Mouse (Mus musculus) regulatory T cell (primary cell): Measurements from ENCODE around the gene Arpc3.
"Not testable (repeated sequence)": the region's sequence is repeated elsewhere in the genome, so short reads cannot be mapped to it uniquely, and the experiment has no call there.

ENCODE experiments used
- in situ Hi-C: fragments of 300-600 bp; cut with MboI, MseI; formaldehyde crosslinking; loops from one replicate; pipeline ENCODE4 v1.15.1; 2025; ENCODE audit warnings: high pct_unique_total_duplicates

Arpc3 gene

GRCm38 (mm10) chr5:122397495-122397894, 5.8 kb downstream of the Arpc3 start:
- in situ Hi-C loops, result loop anchor here (5.0 kb wide), 1 partner anchor 230 kb away; no protein-coding TSS in a partner anchor

DNA sequence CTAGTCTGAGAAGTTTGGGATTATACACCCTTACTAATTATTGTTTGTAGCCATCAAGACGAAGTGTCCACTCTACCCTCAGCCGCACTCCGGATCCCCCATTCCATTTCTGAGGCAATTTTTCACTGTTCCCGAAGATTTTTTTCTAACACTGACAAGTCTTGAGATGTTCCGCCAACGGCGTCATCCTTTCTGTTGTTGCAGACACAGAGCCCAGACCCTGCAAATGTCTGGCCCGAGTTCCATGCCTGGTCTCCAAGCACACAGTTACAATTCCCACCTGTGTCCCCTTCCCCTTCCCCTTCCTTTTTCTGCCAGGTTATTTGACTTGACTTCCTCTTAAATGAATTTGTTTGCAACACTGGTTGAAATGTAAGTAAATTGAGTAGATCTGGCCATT, 8.2 kb downstream of the Arpc3 start:
- in situ Hi-C loops, result loop anchor here (5.0 kb wide), 1 partner anchor 227 kb away; no protein-coding TSS in a partner anchor

DNA sequence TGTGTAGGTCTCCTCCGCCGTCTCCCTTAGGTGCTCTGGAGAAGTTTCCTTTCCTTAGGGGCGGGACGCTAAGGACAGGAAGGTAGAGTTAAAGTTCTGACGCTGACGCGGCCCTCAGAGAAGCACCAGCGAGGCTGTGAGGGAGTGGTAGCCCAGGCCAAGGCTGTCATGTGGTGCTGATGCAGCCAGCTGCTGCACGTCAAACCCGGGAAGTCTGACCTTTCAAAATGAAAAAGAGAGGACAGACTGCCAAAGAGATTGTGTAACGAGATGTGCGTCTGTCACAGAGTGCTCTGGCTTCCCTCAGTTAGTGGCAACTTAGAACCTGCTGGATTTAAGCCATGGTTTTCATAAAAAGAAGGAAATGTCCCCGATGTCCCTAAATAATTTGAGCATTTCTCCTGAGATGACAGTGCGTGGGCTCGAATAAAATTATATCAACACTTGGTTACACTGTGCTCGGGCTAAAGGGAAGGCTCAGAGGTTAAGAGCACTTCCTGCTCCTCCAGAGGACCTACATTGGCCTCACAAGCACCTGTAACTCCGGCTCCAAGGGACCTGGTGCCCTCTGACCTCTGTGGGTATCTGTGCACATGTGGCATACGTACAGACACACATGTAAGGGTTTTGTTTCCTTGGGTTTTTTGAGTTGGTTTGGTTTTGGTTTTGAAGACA, 9.1 kb downstream of the Arpc3 start:
- in situ Hi-C loops, result no loop called here

DNA sequence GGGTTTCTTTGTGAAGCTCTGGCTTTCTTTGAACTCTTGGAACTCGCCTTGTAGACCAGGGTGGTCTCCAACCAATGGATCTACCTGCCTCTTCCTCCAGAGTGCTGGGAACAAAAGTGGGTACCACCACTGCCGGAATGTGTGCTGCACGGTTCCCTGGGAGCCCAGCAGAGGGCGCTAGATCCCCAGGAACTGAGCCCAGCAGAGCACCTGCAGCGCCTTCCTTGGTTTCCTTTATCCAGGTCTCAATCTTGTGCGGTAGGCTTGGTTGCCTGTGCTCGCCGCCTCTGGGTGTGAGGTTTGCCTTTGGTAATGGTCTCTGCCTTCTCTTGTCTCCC, 9.6 kb downstream of the Arpc3 start:
- in situ Hi-C loops, result no loop called here

DNA sequence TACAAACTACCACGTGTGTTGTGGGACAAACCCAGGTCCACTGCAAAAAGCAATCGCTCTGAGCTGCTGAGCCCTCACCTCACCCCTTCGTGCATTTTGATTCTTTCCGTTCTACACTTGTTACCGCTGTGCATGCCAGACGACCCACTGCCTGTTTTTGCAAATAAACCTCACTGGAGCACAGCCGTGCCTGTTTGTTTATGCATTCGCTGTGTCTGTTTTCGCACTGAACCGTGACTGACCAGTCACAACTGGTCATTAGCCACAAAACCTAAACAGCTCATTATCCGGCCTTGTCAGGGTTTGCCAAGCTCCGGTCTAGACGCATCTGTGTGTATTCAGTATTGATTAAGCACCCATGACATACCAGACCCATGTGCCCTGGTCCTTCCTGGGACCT, 10.5 kb downstream of the Arpc3 start:
- in situ Hi-C loops, result no loop called here

DNA sequence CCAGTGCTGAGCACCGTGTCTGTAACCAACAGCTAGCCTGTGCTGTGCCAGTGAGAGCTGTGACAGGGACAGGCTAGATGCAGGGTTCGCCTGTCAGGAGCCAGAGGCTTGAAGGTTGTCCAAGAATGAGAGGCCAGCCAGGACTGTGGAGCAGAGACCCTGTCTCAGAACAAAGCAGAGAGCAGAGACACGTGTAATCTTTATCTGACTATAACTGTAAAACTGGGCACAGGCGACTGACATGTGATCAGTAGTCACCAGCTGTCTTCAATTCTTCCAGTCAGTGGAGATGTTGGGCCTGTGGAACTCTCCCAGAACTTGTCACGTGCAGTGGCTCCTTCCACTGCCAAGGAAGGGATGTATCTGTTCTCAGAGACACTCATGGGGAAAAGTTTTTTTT, 11.1 kb downstream of the Arpc3 start:
- in situ Hi-C loops, result no loop called here

DNA sequence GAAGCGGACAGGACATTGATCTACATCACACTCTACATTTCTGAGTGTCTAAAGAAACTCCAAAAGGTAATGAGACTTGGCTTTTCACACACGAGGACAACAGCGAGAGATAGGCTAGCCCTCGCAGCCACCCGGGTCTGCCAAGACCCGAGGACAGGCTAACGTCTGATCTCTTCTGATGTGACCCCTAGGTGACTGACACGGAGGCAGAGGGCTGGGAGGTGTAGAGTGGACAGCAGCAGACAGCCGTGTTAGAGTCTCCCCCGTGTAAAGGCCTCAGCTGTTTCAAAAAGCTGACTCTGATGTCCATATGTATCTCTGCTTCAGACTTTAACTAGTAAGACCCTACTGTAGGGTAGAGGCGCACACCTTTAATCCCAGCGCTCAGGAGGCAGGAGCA, 11.7 kb downstream of the Arpc3 start:
- in situ Hi-C loops, result no loop called here

DNA sequence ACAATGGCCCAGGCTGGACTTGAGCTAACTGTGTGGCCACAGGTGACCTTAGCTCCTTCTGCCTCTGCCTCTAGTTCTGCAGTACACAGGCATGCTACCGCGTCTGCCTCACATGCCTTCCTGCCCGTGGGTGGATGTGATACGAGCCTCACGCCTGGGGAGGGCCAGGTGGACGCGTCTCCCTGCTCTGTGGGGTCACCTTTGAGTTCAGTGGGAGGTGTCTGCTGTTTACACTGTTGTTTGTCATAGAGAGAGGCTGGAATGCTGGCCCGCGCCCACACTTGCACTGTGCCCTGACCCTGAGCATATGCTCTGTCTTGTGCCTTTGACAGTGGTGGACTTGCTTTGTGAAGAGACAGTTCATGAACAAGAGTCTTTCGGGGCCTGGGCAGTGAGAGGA, 13.9 kb downstream of the Arpc3 start:
- in situ Hi-C loops, result no loop called here

DNA sequence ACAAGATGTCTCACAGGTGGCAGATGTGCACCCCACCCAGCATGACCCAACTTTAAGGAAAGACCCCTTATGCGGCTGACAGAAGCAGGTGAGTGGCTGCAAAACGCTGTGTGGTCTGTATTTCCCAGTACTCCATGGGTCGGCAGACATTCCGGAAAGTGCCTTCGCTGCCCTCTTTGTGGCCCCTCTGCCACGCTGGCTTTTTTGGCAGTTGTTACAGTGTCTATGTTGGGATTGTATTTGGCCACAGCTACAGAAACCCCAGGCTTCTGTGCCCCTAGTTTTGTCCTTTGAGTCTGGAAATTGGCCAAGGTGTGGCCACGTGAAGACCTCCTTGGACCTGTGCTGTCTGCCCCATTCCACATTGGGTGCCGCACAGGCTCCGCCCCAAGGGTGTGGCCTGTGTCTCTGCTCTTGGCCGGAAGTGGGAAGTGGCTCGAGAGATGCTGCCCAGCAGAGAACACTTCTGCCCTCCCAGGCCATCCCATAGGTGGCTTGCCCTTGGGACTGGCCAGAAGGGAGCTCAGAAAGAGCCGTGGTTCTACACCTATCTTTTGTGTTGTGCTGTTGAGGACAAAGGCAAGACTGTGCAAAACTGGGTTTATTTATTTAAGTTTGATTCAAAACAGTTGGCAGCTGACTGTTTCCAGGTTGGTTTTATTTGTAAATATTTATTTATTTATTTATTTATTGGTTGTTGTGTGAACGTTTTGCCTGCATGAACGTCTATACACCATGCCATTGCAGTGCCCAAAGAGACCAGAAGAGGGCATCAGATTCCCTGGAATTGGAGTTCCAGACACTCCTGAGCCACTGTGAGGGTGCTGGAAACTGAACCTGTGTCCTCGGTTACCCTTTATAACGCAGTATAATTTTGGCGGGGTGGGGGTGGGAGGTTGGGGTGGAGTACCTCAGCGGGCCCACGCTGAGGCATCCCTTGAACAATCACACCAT, 18.3 kb downstream of the Arpc3 start:
- in situ Hi-C loops, result no loop called here

DNA sequence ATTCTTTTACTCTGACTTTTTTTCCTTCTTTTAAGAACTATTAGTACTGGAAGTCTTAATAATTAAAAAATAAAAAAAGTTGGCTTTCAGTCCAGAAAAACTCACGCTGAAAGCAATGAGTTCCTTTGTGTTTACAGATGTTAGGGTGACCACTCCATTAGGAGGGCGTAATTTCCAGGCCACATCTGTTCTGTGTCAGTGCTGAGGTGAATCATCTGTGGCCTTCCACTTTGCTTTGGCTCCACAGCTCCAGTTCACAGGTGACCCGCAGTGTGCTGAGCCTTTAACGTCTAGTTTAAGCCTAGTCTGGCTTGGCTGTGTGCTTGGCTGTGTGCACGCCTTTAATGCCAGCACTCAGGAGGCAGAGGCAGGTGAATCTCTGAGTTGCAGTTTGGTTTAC, 20.2 kb downstream of the Arpc3 start:
- in situ Hi-C loops, result no loop called here

GRCm38 (mm10) chr5:122412826-122413225, 21.1 kb downstream of the Arpc3 start:
- in situ Hi-C loops, result no loop called here

DNA sequence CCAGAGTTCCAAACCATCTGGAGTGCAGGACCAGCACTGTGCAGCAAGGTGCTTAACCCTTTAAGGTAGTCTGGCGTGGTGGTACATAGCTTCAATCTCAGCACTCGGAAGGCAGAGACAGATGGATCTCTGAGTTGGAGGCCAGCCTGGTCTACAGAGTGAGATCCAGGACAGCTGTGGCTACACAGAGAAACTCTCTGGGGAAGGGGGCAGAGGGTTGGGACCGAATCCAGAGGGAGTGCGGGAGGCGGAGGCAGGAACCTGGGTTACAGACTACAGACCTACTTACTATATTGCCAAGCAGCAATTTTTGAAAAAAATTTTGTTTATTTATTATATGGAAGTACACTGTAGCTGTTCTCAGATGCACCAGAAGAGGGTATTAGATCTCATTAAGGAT, 22.7 kb downstream of the Arpc3 start:
- in situ Hi-C loops, result no loop called here

- in situ Hi-C loops, result no loop called here
These were observed 23.8 kb downstream of the Arpc3 start for GRCm38 (mm10) chr5:122415465-122415864.

- in situ Hi-C loops, result not testable (repeated sequence)
These were observed 29.0 kb downstream of the Arpc3 start for GRCm38 (mm10) chr5:122420676-122421075.

- in situ Hi-C loops, result no loop called here
These were observed 29.8 kb downstream of the Arpc3 start, which contains the start of gene Anapc7 for GRCm38 (mm10) chr5:122421271-122422068. Gene Anapc7 (plus strand): TSS chr5:122421693.

GRCm38 (mm10) chr5:122422071-122422964, 30.6 kb downstream of the Arpc3 start:
- in situ Hi-C loops, result no loop called here

DNA sequence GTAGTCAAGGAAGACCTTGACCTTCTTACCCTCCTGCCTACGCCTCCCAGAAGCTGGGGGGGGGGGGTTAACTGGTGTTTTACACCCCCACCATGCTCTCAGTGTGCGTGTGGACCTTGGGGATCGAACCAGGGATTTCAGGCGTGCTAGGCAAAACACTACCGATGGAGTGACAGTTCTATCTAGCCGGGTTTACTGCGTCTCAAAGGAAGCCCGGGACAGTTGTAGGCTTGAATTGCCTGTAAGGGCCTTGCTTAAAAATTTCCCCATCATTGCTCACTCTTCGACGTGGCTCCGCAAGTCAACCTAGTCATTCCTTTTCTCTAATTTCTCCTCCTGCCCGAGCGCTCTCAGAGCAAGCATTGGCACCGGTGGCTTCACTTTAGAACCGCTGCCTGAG, 31.4 kb downstream of the Arpc3 start:
- in situ Hi-C loops, result no loop called here

GRCm38 (mm10) chr5:122425550-122425949, 33.9 kb downstream of the Arpc3 start:
- in situ Hi-C loops, result no loop called here

GRCm38 (mm10) chr5:122430036-122430775, 38.5 kb downstream of the Arpc3 start:
- in situ Hi-C loops, result no loop called here

DNA sequence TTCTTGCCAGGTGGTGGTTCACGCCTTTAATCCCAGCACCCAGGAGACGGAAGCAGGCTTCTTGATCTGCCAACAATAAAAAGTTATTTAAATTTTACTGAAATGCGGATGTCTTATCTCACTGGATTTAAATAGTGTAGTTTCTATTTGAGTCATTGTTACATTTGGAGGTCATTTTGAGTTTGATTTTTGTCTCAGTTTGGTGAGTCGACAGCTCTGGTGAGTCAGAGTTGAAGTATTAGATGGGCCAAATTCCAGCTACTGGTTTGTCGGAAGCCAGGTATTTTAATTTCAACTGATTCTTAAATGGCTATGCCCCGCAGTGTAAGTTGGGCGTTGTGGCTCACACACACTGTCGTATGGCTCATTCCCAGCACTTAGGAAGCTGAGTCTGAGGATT, 39.5 kb downstream of the Arpc3 start:
- in situ Hi-C loops, result no loop called here
